Comparison of ENCODE assay signal across 8 mouse cellular contexts in the genomic region with DNA sequence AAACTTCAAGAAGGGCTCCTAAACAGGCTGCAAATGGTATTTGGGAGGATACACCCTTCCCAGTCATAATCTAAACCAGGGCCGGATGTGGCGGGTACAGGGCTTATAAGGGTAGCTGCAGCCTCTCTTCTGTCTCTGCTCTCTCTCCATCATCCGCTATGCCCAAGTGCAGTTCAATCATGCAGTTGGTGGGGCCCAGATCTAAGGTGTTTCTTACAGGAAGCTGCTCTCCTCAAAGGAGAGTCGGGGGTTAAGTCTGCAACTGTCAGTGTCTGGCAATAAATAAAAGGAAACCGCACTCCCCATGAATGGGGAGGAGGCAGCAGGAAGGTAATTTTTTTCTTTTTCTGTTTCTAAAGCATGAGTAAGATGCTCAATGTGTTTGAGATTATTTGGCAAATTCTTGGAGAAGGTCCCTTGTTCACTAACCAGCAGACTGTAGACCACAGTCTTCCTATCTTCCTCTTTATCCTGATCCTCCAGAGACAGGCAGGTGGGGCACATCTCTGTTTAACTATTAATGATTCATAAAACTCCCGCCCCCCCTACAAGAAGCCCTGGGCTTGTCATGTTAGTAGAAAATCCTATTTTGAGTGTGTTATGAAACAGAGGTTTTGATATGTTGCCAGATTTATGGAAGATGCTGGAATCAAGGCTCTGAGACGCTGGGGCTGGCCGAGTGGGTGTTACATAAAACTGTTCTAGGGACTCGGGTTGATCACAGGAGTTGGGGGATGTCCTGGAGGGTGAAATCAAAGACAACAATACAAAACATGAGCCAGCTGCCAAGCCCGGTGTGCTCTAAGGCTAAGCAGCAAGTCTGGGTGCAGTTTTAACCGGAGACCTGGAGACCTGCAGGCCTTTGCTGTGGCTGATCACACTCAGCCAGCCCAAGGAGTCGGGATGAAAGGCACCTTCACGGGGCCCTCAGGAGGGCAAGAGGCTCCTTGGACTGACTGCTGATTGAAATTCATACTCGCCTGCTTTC.
DNase-seq lines count a peak whose midpoint lies in the region; ATAC-seq lines count a peak whose summit lies in the region.

No protein-coding gene starts in this region.

- H3K4me2 ChIP-seq in forebrain, embryonic 13.5 days: peak overlapping the region; percentile 18; the same call in 1 of the 2 replicates
- H3K4me2 ChIP-seq in lung, embryonic 15.5 days: no peak overlapping the region

- H3K27me3 ChIP-seq in forebrain, embryonic 13.5 days: no peaks in the 10 kb centered on the region
- H3K27me3 ChIP-seq in lung, embryonic 15.5 days: no peaks in the 10 kb centered on the region
- no peaks in the 10 kb centered on the region for H3K27me3 ChIP-seq in splenic B cell, adult 2 months (ENCODE audit: control insufficient read depth, insufficient read depth, low read length, poor library complexity, severe bottlenecking)

- ATAC-seq in forebrain, embryonic 13.5 days: no peak
- peak; percentile 88 for ATAC-seq in inflammation-experienced regulatory T-cells, adult 6 months
- no peak for ATAC-seq in lung, embryonic 15.5 days (ENCODE audit: borderline replicate concordance, extremely low read depth, low FRiP score, low TSS enrichment)
- ATAC-seq in erythroblast, adult 5-6 weeks (replicated peaks; ENCODE audit: low FRiP score, poor library complexity, severe bottlenecking): no peak

- H3K4me1 ChIP-seq in forebrain, embryonic 13.5 days: peaks cover 90% of the 10 kb centered on the region
- peaks cover 90% of the 10 kb centered on the region for H3K4me1 ChIP-seq in lung, embryonic 15.5 days

- no peaks in the 10 kb centered on the region for H3K9me3 ChIP-seq in forebrain, embryonic 13.5 days (replicated peaks)
- H3K9me3 ChIP-seq in lung, embryonic 15.5 days: no peaks in the 10 kb centered on the region

- H3K27ac ChIP-seq in forebrain, embryonic 13.5 days: peak overlapping the region; percentile 93
- H3K27ac ChIP-seq in lung, embryonic 15.5 days: peak overlapping the region; percentile 96

- DNase-seq in cerebellum, adult 9-10 months: peak; percentile 46
- no peak for DNase-seq in cerebellum, postnatal 4 days (ENCODE audit: low spot score in 2 of 2)
- DNase-seq in CD4-positive helper T cell, adult 2 months (ENCODE audit: low read depth, low spot score): peak; percentile 92
- DNase-seq in splenic B cell, adult 2 months (ENCODE audit: low read depth, low spot score): peak; percentile 38

- peak overlapping the region; percentile 48 for H3K9ac ChIP-seq in forebrain, embryonic 13.5 days
- H3K9ac ChIP-seq in lung, embryonic 15.5 days: no peak overlapping the region

- no peak overlapping the region for H3K4me3 ChIP-seq in forebrain, embryonic 13.5 days
- H3K4me3 ChIP-seq in lung, embryonic 15.5 days: no peak overlapping the region

- no peaks in the 10 kb centered on the region for H3K36me3 ChIP-seq in forebrain, embryonic 13.5 days (ENCODE audit: poor library complexity, severe bottlenecking)
- H3K36me3 ChIP-seq in lung, embryonic 15.5 days: no peaks in the 10 kb centered on the region
- no peaks in the 10 kb centered on the region for H3K36me3 ChIP-seq in splenic B cell, adult 2 months (ENCODE audit: control insufficient read depth, insufficient read depth, low read length, poor library complexity, severe bottlenecking)

- WGBS in forebrain, embryonic 13.5 days: 36% methylated on average over 14 of the region's 14 CpGs
- WGBS in lung, embryonic 15.5 days: 23% methylated on average over 14 of the region's 14 CpGs

Comparison
In these comparisons a context has a peak if more than half of its experiments do, and no peak if none do; other contexts are left out.
1. DNase-seq: peak in cerebellum, adult 9-10 months (single experiment), CD4-positive helper T cell, adult 2 months (single experiment) and splenic B cell, adult 2 months (single experiment); none in cerebellum, postnatal 4 days (0 of 2).